Comparison of ENCODE assay signal across 9 mouse cellular contexts in the genomic region with DNA sequence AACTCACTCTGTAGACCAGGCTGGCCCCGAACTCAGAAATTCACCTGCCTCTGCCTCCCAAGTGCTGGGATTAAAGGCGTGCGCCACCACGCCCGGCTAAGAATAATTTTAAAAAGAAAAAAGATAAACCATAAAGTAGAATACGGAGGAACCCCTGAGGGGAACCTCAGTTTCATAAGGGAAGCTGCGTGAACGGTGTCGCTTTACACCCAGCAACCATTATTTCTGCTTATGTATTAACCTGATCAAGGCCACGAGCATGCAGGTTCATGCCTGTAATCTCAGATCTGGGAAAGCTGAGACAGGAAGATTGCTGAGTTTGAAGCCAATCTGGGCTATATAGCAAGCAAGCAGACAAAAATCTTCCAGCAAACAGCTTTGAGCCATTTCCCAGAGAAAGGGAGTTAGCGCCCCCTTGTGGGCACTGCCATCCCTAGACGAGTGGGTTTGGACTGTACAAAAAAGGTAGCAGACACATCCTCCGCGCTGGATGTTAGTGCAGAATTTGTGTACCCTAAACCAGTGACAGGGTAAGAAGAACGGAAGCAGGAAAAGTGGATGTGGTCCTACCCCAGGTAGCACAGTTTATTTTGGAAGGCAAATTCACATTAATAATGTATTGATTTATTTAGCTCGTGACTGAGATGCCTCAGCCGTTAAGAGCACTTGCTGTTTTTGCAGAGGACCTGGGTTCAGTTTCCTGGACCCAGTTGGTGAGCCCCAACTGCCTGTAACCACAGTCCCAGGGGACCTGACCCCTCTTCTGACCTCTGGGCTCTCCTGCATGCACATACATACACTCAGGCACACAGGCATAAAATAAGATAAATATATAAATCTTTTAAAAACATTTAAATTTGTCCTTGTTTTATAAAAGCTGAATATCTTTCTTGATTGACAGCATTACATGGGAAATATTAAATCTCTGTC. TPM values are rescaled to one million over a fixed set of nuclear protein-coding genes. Genes with fewer than 3 reads are reported as not detected.
A peak's percentile ranks its signal among the peaks of the same experiment; 100 is the strongest.
DNase-seq lines count a peak whose midpoint lies in the region; ATAC-seq and TF ChIP-seq lines count a peak whose summit lies in the region.
"Had no signal": no experiment of that assay in that cellular context is flagged by ENCODE, and none has a peak within 500 bp of the region (broad histone marks: within the 10 kb centered on the region; RNA-seq: fewer than 3 reads in every experiment).

No protein-coding gene starts in this region.

- ATAC-seq in forebrain, postnatal 0 days, result peak; percentile 62
- peak; percentile 78 for ATAC-seq in hindbrain, embryonic 16.5 days

- H3K9ac ChIP-seq in forebrain, postnatal 0 days, result no peak overlapping the region
- no peak overlapping the region for H3K9ac ChIP-seq in hindbrain, embryonic 16.5 days (ENCODE audit: low read depth, low read length)
- H3K9ac ChIP-seq: limb, embryonic 13.5 days had no signal

- H3K4me3 ChIP-seq in forebrain, postnatal 0 days (ENCODE audit: low read depth, low read length), result no peak overlapping the region
- H3K4me3 ChIP-seq in hindbrain, embryonic 16.5 days (ENCODE audit: low read length), result no peak overlapping the region
- H3K4me3 ChIP-seq: limb, embryonic 13.5 days had no signal

- H3K27me3 ChIP-seq in forebrain, postnatal 0 days (ENCODE audit: insufficient read depth, low read length), result no peaks in the 10 kb centered on the region
- H3K27me3 ChIP-seq in hindbrain, embryonic 16.5 days (replicated peaks; ENCODE audit: control insufficient read depth, insufficient read depth, low read length), result no peaks in the 10 kb centered on the region
- H3K27me3 ChIP-seq: limb, embryonic 13.5 days had no signal

- peak; percentile 91 for TF ChIP-seq CTCF in forebrain, postnatal 0 days (IDR thresholded peaks at IDR 0.05; ENCODE audit: low read depth)

- no peaks in the 10 kb centered on the region for H3K9me3 ChIP-seq in forebrain, postnatal 0 days (ENCODE audit: low read length)
- H3K9me3 ChIP-seq in hindbrain, embryonic 16.5 days (ENCODE audit: control insufficient read depth, low read length), result no peaks in the 10 kb centered on the region

- H3K4me1 ChIP-seq in forebrain, postnatal 0 days (ENCODE audit: insufficient read depth), result no peaks in the 10 kb centered on the region
- no peaks in the 10 kb centered on the region for H3K4me1 ChIP-seq in hindbrain, embryonic 16.5 days (ENCODE audit: control insufficient read depth, insufficient read depth, low read depth, low read length)
- H3K4me1 ChIP-seq: limb, embryonic 13.5 days had no signal

- no peak overlapping the region for H3K27ac ChIP-seq in forebrain, postnatal 0 days (ENCODE audit: low read depth, low read length)
- H3K27ac ChIP-seq in hindbrain, embryonic 16.5 days (ENCODE audit: low read depth, low read length), result no peak overlapping the region
- H3K27ac ChIP-seq: limb, embryonic 13.5 days had no signal

- WGBS in forebrain, postnatal 0 days, result 57% methylated on average over 17 of the region's 17 CpGs
- 55% methylated on average over 17 of the region's 17 CpGs for WGBS in hindbrain, embryonic 16.5 days

- DNase-seq in MN1 (ENCODE audit: low spot score), result peak; percentile 70
- peak; percentile 78 for DNase-seq in cerebellum, adult 11-12 months
- DNase-seq in forebrain, postnatal 0 days, result peak; percentile 88
- peak; percentile 65 for DNase-seq in left cerebral cortex, adult 11 months (ENCODE audit: low spot score)
- DNase-seq in lung, postnatal 4 days, result peak; percentile 77 to 89
- peak; percentile 87 for DNase-seq in right cerebral cortex, adult 18-20 months
- DNase-seq in urinary bladder, adult 18-20 months (ENCODE audit: low spot score in 2 of 2), result peak; percentile 76 to 78

- no peak overlapping the region for H3K4me2 ChIP-seq in forebrain, postnatal 0 days (ENCODE audit: low read depth)
- no peak overlapping the region for H3K4me2 ChIP-seq in hindbrain, embryonic 16.5 days (ENCODE audit: low read length)
- H3K4me2 ChIP-seq: limb, embryonic 13.5 days had no signal

- no peaks in the 10 kb centered on the region for H3K36me3 ChIP-seq in forebrain, postnatal 0 days (ENCODE audit: insufficient read depth)
- H3K36me3 ChIP-seq in hindbrain, embryonic 16.5 days (ENCODE audit: control insufficient read depth, insufficient read depth, low read length), result no peaks in the 10 kb centered on the region
- H3K36me3 ChIP-seq: limb, embryonic 13.5 days had no signal

RNA-seq across cellular contexts. Expression of gene Acp5, which starts 7.9 kb away (rescaled TPM):
- total RNA-seq in forebrain, postnatal 0 days (2014; rRNA removed), result 3.9 TPM in 1 of 2 replicates, not detected in the other
- 0.41 and 0.88 TPM in 2 replicates for polyA plus RNA-seq in forebrain, postnatal 0 days (2015; fragmentation: Nextera tagmentation; extraction: Ambion mirVana)
- polyA plus RNA-seq in hindbrain, embryonic 16.5 days (2015; fragmentation: Nextera tagmentation; extraction: Ambion mirVana), result 0.49 and 1.5 TPM in 2 replicates

RNA-seq across cellular contexts. Expression of gene Pigyl, which starts 13.3 kb away (rescaled TPM):
- 27.8 and 35.2 TPM in 2 replicates for total RNA-seq in forebrain, postnatal 0 days (2014; rRNA removed)
- polyA plus RNA-seq in forebrain, postnatal 0 days (2015; fragmentation: Nextera tagmentation; extraction: Ambion mirVana), result 112 and 143 TPM in 2 replicates
- 89.8 and 97.6 TPM in 2 replicates for polyA plus RNA-seq in hindbrain, embryonic 16.5 days (2015; fragmentation: Nextera tagmentation; extraction: Ambion mirVana)

RNA-seq across cellular contexts. Expression of gene Elof1, which starts 26.4 kb away (rescaled TPM):
- 122 and 137 TPM in 2 replicates for total RNA-seq in forebrain, postnatal 0 days (2014; rRNA removed)
- polyA plus RNA-seq in forebrain, postnatal 0 days (2015; fragmentation: Nextera tagmentation; extraction: Ambion mirVana), result 165 and 170 TPM in 2 replicates
- polyA plus RNA-seq in hindbrain, embryonic 16.5 days (2015; fragmentation: Nextera tagmentation; extraction: Ambion mirVana), result 192 TPM in 2 replicates

RNA-seq across cellular contexts. Expression of gene Cnn1, which starts 44.4 kb away (rescaled TPM):
- total RNA-seq in forebrain, postnatal 0 days (2014; rRNA removed), result 0.24 TPM in 1 of 2 replicates, not detected in the other
- 0.24 and 0.86 TPM in 2 replicates for polyA plus RNA-seq in forebrain, postnatal 0 days (2015; fragmentation: Nextera tagmentation; extraction: Ambion mirVana)
- polyA plus RNA-seq in hindbrain, embryonic 16.5 days (2015; fragmentation: Nextera tagmentation; extraction: Ambion mirVana), result 0.93 and 1.4 TPM in 2 replicates

RNA-seq across cellular contexts. Expression of gene Zfp872, which starts 44.5 kb away (rescaled TPM):
- 0.14 and 0.15 TPM in 2 replicates for total RNA-seq in forebrain, postnatal 0 days (2014; rRNA removed)
- 0.16 and 0.26 TPM in 2 replicates for polyA plus RNA-seq in forebrain, postnatal 0 days (2015; fragmentation: Nextera tagmentation; extraction: Ambion mirVana)
- polyA plus RNA-seq in hindbrain, embryonic 16.5 days (2015; fragmentation: Nextera tagmentation; extraction: Ambion mirVana), result 0.79 and 1.1 TPM in 2 replicates
